Mouse (Mus musculus): ENCODE results near the gene Ppfia2. TPM values are rescaled to one million over a fixed set of nuclear protein-coding genes. Genes with fewer than 3 reads are reported as not detected.

The Ppfia2 gene
- polyA plus RNA-seq, 1 experiment from 2014 or later: 5.1 TPM

GRCm38 (mm10) chr10:106838476-106838875 is 368.3 kb downstream of the Ppfia2 start:
- ATAC-seq (ENCODE audit: insufficient read depth, low FRiP score, low TSS enrichment): no peak
- no peak overlapping the region for H3K9ac ChIP-seq (ENCODE audit: low read length)
- H3K4me1 ChIP-seq (ENCODE audit: control insufficient read depth, insufficient read depth, low read length): no peaks in the 10 kb centered on the region
- H3K4me3 ChIP-seq (ENCODE audit: low read depth, low read length): no peak overlapping the region
- H3K27ac ChIP-seq (ENCODE audit: low read depth, low read length): no peak overlapping the region
- H3K4me2 ChIP-seq (ENCODE audit: low read depth): no peak overlapping the region
- no peaks in the 10 kb centered on the region for H3K27me3 ChIP-seq (ENCODE audit: control insufficient read depth, insufficient read depth, low read length)
- 83% methylated on average over 1 of the region's 1 CpGs for WGBS
- no peak for DNase-seq (ENCODE audit: low spot score)
- H3K36me3 ChIP-seq (ENCODE audit: control insufficient read depth, insufficient read depth, low read length): no peaks in the 10 kb centered on the region
- H3K9me3 ChIP-seq (ENCODE audit: control insufficient read depth, low read length): no peaks in the 10 kb centered on the region

- no peaks in the 10 kb centered on the region for H3K4me1 ChIP-seq (ENCODE audit: control insufficient read depth, insufficient read depth, low read length)
- no peak overlapping the region for H3K27ac ChIP-seq (ENCODE audit: low read depth, low read length)
- H3K27me3 ChIP-seq (ENCODE audit: control insufficient read depth, insufficient read depth, low read length): no peaks in the 10 kb centered on the region
- no peak overlapping the region for H3K4me3 ChIP-seq (ENCODE audit: low read depth, low read length)
- no peaks in the 10 kb centered on the region for H3K36me3 ChIP-seq (ENCODE audit: control insufficient read depth, insufficient read depth, low read length)
- no peaks in the 10 kb centered on the region for H3K9me3 ChIP-seq (ENCODE audit: control insufficient read depth, low read length)
- no peak for ATAC-seq (ENCODE audit: insufficient read depth, low FRiP score, low TSS enrichment)
- H3K4me2 ChIP-seq (ENCODE audit: low read depth): no peak overlapping the region
- DNase-seq (ENCODE audit: low spot score): no peak
- WGBS: 90% methylated on average over 6 of the region's 6 CpGs
- H3K9ac ChIP-seq (ENCODE audit: low read length): no peak overlapping the region
Measured at GRCm38 (mm10) chr10:106858106-106858505, 388.0 kb downstream of the Ppfia2 start.

GRCm38 (mm10) chr10:106870233-106870632 is 400.1 kb downstream of the Ppfia2 start:
- H3K4me1 ChIP-seq (ENCODE audit: control insufficient read depth, insufficient read depth, low read length): no peaks in the 10 kb centered on the region
- DNase-seq (ENCODE audit: low spot score): no peak
- H3K9ac ChIP-seq (ENCODE audit: low read length): no peak overlapping the region
- no peak overlapping the region for H3K4me3 ChIP-seq (ENCODE audit: low read depth, low read length)
- WGBS: 87% methylated on average over 4 of the region's 4 CpGs
- no peaks in the 10 kb centered on the region for H3K9me3 ChIP-seq (ENCODE audit: control insufficient read depth, low read length)
- no peaks in the 10 kb centered on the region for H3K36me3 ChIP-seq (ENCODE audit: control insufficient read depth, insufficient read depth, low read length)
- ATAC-seq (ENCODE audit: insufficient read depth, low FRiP score, low TSS enrichment): no peak
- H3K4me2 ChIP-seq (ENCODE audit: low read depth): no peak overlapping the region
- H3K27ac ChIP-seq (ENCODE audit: low read depth, low read length): no peak overlapping the region
- no peaks in the 10 kb centered on the region for H3K27me3 ChIP-seq (ENCODE audit: control insufficient read depth, insufficient read depth, low read length)

- Histone ChIP-seq H3K4me2 (ENCODE audit: low read depth) (no peak overlapping the region), H3K9ac (ENCODE audit: low read length) (no peak overlapping the region), H3K9me3 (ENCODE audit: control insufficient read depth, low read length) (no peaks in the 10 kb centered on the region), H3K4me3 (ENCODE audit: low read depth, low read length) (no peak overlapping the region), H3K27ac (ENCODE audit: low read depth, low read length) (no peak overlapping the region), H3K36me3 (ENCODE audit: control insufficient read depth, insufficient read depth, low read length) (no peaks in the 10 kb centered on the region), H3K4me1 (ENCODE audit: control insufficient read depth, insufficient read depth, low read length) (no peaks in the 10 kb centered on the region), H3K27me3 (ENCODE audit: control insufficient read depth, insufficient read depth, low read length) (no peaks in the 10 kb centered on the region)
- 87% methylated on average over 3 of the region's 3 CpGs for WGBS
- ATAC-seq (ENCODE audit: insufficient read depth, low FRiP score, low TSS enrichment) (no peak), DNase-seq (ENCODE audit: low spot score) (no peak)
Measured at GRCm38 (mm10) chr10:106871847-106872246, 401.7 kb downstream of the Ppfia2 start.

- no peak for ATAC-seq (ENCODE audit: insufficient read depth, low FRiP score, low TSS enrichment)
- Histone ChIP-seq H3K27ac (ENCODE audit: low read depth, low read length) (no peak overlapping the region), H3K4me1 (ENCODE audit: control insufficient read depth, insufficient read depth, low read length) (no peaks in the 10 kb centered on the region), H3K36me3 (ENCODE audit: control insufficient read depth, insufficient read depth, low read length) (no peaks in the 10 kb centered on the region), H3K4me2 (ENCODE audit: low read depth) (no peak overlapping the region), H3K4me3 (ENCODE audit: low read depth, low read length) (no peak overlapping the region), H3K9me3 (ENCODE audit: control insufficient read depth, low read length) (no peaks in the 10 kb centered on the region), H3K9ac (ENCODE audit: low read length) (no peak overlapping the region), H3K27me3 (ENCODE audit: control insufficient read depth, insufficient read depth, low read length) (no peaks in the 10 kb centered on the region)
- no peak for DNase-seq (ENCODE audit: low spot score)
- WGBS: 48% methylated on average over 1 of the region's 1 CpGs
Measured at GRCm38 (mm10) chr10:106872714-106873113, 402.6 kb downstream of the Ppfia2 start.

GRCm38 (mm10) chr10:106881330-106881729 is 411.2 kb downstream of the Ppfia2 start:
- Histone ChIP-seq H3K4me1 (ENCODE audit: control insufficient read depth, insufficient read depth, low read length) (no peaks in the 10 kb centered on the region), H3K9me3 (ENCODE audit: control insufficient read depth, low read length) (no peaks in the 10 kb centered on the region), H3K4me2 (ENCODE audit: low read depth) (no peak overlapping the region), H3K27ac (ENCODE audit: low read depth, low read length) (no peak overlapping the region), H3K36me3 (ENCODE audit: control insufficient read depth, insufficient read depth, low read length) (no peaks in the 10 kb centered on the region), H3K27me3 (ENCODE audit: control insufficient read depth, insufficient read depth, low read length) (no peaks in the 10 kb centered on the region), H3K9ac (ENCODE audit: low read length) (no peak overlapping the region), H3K4me3 (ENCODE audit: low read depth, low read length) (no peak overlapping the region)
- WGBS: 66% methylated on average over 3 of the region's 3 CpGs
- DNase-seq (ENCODE audit: low spot score) (no peak), ATAC-seq (ENCODE audit: insufficient read depth, low FRiP score, low TSS enrichment) (no peak)

- no peaks in the 10 kb centered on the region for H3K36me3 ChIP-seq (ENCODE audit: control insufficient read depth, insufficient read depth, low read length)
- no peak overlapping the region for H3K27ac ChIP-seq (ENCODE audit: low read depth, low read length)
- 0 out of 2 replicates have a peak, but pooled peaks have one; percentile 56 for ATAC-seq (ENCODE audit: insufficient read depth, low FRiP score, low TSS enrichment)
- H3K9ac ChIP-seq (ENCODE audit: low read length): no peak overlapping the region
- H3K9me3 ChIP-seq (ENCODE audit: control insufficient read depth, low read length): no peaks in the 10 kb centered on the region
- 57% methylated on average over 13 of the region's 13 CpGs for WGBS
- no peak overlapping the region for H3K4me3 ChIP-seq (ENCODE audit: low read depth, low read length)
- no peak overlapping the region for H3K4me2 ChIP-seq (ENCODE audit: low read depth)
- no peak for DNase-seq (ENCODE audit: low spot score)
- no peaks in the 10 kb centered on the region for H3K4me1 ChIP-seq (ENCODE audit: control insufficient read depth, insufficient read depth, low read length)
- H3K27me3 ChIP-seq (ENCODE audit: control insufficient read depth, insufficient read depth, low read length): no peaks in the 10 kb centered on the region
Measured at GRCm38 (mm10) chr10:106896351-106896750, 426.2 kb downstream of the Ppfia2 start.

GRCm38 (mm10) chr10:106910108-106910507 is 440.0 kb downstream of the Ppfia2 start:
- Histone ChIP-seq H3K27ac (ENCODE audit: low read depth, low read length) (no peak overlapping the region), H3K9me3 (ENCODE audit: control insufficient read depth, low read length) (no peaks in the 10 kb centered on the region), H3K36me3 (ENCODE audit: control insufficient read depth, insufficient read depth, low read length) (no peaks in the 10 kb centered on the region), H3K4me1 (ENCODE audit: control insufficient read depth, insufficient read depth, low read length) (no peaks in the 10 kb centered on the region), H3K27me3 (ENCODE audit: control insufficient read depth, insufficient read depth, low read length) (no peaks in the 10 kb centered on the region), H3K9ac (ENCODE audit: low read length) (no peak overlapping the region), H3K4me2 (ENCODE audit: low read depth) (no peak overlapping the region), H3K4me3 (ENCODE audit: low read depth, low read length) (no peak overlapping the region)
- no peak for DNase-seq (ENCODE audit: low spot score)
- no peak for ATAC-seq (ENCODE audit: insufficient read depth, low FRiP score, low TSS enrichment)
- 83% methylated on average over 3 of the region's 3 CpGs for WGBS

- no peak overlapping the region for H3K4me2 ChIP-seq (ENCODE audit: low read depth)
- H3K4me3 ChIP-seq (ENCODE audit: low read depth, low read length): no peak overlapping the region
- 33% methylated on average over 2 of the region's 2 CpGs for WGBS
- no peaks in the 10 kb centered on the region for H3K27me3 ChIP-seq (ENCODE audit: control insufficient read depth, insufficient read depth, low read length)
- no peak overlapping the region for H3K9ac ChIP-seq (ENCODE audit: low read length)
- H3K36me3 ChIP-seq (ENCODE audit: control insufficient read depth, insufficient read depth, low read length): no peaks in the 10 kb centered on the region
- ATAC-seq (ENCODE audit: insufficient read depth, low FRiP score, low TSS enrichment) (0 out of 2 replicates have a peak, but pooled peaks have one; percentile 20), DNase-seq (ENCODE audit: low spot score) (peak; percentile 22)
- H3K9me3 ChIP-seq (ENCODE audit: control insufficient read depth, low read length): no peaks in the 10 kb centered on the region
- no peaks in the 10 kb centered on the region for H3K4me1 ChIP-seq (ENCODE audit: control insufficient read depth, insufficient read depth, low read length)
- H3K27ac ChIP-seq (ENCODE audit: low read depth, low read length): no peak overlapping the region
Measured at GRCm38 (mm10) chr10:106913032-106913431, 442.9 kb downstream of the Ppfia2 start.

All from neural tube, embryonic 11.5 days (tissue).